Mouse (Mus musculus) bone marrow macrophage, adult 2 months (primary cell): ENCODE measurements around the gene Ift43.

Source experiments
- CTCF ChIP-seq: IDR thresholded peaks from 2 replicates; pipeline ENCODE4 v1.5.1; 2012; ENCODE audit warnings: low read depth, mild to moderate bottlenecking, low read length, moderate library complexity
- POLR2A ChIP-seq: IDR thresholded peaks from 2 replicates; pipeline ENCODE4 v1.6.1; 2012; ENCODE audit warnings: mild to moderate bottlenecking, low read depth, low read length, borderline replicate concordance

- TF ChIP-seq CTCF (no peak), POLR2A (no peak)
Measured at GRCm38 (mm10) chr12:86102686-86103085, 20.3 kb downstream of the Ift43 start.
